Mouse (Mus musculus): ENCODE results near the gene Fgd3.

GRCm38 (mm10) chr13:49219367-49219766 is 100.7 kb downstream of the Fgd3 start:
- TF ChIP-seq POLR2A (IDR thresholded peaks at IDR 0.05; ENCODE audit: borderline replicate concordance, insufficient read depth, low read length) (no peak), CTCF (IDR thresholded peaks at IDR 0.05; ENCODE audit: borderline replicate concordance, insufficient read depth, low read depth, low read length) (no peak)

All from cerebellum, adult 2 months (tissue).